Mouse (Mus musculus): ENCODE measurements at regions not wholly inside any gene's neighbourhood (a gene's known extent, or its start where the extent isn't known, plus 50 kb on each side); places are given as distances from the start of the nearest gene placed in this dataset.

DNA sequence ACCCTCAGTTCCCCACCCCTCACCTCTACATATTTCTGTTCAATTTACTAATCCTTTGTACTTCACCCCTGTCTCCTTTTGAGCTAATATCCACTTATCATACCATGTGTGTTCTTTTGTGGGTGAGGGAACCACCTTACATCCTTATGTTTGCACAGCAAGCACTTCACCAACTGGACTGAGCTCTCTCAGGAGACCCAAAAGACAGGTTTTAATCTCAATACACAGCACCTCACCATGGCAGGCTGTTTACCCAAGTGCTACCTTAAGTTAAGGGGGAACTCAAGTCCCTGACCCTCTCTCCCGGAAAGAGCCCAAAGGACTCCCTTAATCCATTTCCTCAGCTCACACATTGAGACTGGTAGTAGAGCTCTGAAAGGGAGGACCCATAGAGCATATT is 62.3 kb upstream of the Agr3 start:
- no peak for DNase-seq (ENCODE audit: low read depth, low spot score)

DNA sequence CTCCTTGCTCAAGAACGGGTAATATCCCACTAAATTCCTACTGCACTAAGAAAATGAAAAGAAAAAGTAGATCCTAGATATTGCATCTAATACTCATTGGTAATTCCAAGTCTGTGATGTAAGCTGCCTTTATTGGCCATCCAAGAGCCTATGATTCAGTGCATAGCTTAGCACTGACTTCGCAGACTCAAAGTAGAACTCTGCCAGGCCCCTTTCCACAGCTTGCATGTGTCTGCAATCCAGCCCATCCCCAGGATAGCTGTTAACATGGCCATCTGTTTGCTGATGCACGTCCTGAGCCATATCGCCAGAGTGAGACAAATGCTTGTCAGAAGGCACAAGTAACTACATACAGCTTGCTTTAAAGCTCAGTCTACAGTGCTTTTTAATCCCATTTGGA is 72.3 kb upstream of the Agr3 start:
- DNase-seq (ENCODE audit: low read depth, low spot score) = no peak

GRCm38 (mm10) chr12:35846905-35847610 is 78.4 kb upstream of the Agr3 start:
- no peak for DNase-seq (ENCODE audit: low read depth, low spot score)

GRCm38 (mm10) chr12:35836946-35837345 is 88.5 kb upstream of the Agr3 start:
- DNase-seq (ENCODE audit: low read depth, low spot score) = no peak

- DNase-seq (ENCODE audit: low read depth, low spot score) = no peak
Observed at GRCm38 (mm10) chr12:35833285-35833684, 92.1 kb upstream of the Agr3 start.

DNA sequence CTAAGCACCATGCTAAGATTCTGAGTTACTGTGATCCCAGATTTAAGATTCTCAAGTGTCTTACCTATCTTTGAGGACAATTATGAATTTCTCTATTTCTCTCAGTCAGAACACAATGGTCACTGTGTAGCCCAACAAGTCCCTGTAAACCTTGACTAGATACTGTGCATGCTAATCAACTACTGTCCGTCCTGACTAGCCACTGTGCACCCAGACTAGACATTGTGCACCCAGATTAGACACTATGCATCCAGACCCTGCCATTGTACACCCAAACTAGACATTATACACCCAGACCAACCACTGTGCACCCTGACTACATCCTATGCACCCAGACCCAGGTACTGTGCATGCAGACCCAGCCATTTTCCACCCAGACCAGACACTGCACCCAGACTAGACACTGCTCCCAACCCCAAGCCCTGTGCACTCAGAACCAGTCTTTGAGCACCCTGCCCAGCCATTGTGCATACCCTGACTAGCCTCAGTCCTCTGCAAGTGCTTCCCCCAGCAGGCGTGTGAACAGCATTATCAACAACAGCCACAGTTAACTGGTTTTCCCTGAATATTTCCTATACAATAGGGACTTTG is 93.4 kb upstream of the Agr3 start:
- DNase-seq (ENCODE audit: low read depth, low spot score) = no peak

GRCm38 (mm10) chr12:35831268-35831667 is 94.2 kb upstream of the Agr3 start:
- peak; percentile 70 for DNase-seq (ENCODE audit: low read depth, low spot score)

- no peak for DNase-seq (ENCODE audit: low read depth, low spot score)
Observed at GRCm38 (mm10) chr12:35827797-35828196, 97.6 kb upstream of the Agr3 start.

DNA sequence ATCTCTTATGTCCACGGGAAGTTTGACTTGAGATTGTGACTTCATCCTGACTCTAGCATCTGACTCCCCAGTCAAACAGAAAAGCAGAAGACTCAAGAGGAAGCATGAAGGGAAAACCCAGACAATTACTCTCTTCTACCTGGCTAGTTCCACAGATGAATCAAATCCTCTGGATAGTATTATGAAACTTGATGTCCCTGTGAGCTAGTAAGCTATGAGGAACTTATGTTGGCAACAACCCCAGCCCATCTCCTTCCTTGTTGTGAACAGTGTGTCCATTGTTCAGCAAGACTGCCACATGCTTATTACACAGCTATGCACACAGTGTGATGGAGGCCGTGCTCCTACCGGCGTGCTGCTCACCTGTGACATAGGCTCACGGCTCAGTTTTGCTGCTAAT is 98.4 kb upstream of the Agr3 start:
- DNase-seq (ENCODE audit: low read depth, low spot score) = no peak

GRCm38 (mm10) chr12:35824587-35824987 is 100.8 kb upstream of the Agr3 start:
- DNase-seq (ENCODE audit: low read depth, low spot score) = peak; percentile 6

- no peak for DNase-seq (ENCODE audit: low read depth, low spot score)
Observed at GRCm38 (mm10) chr12:35799261-35799660, 126.2 kb upstream of the Agr3 start.

GRCm38 (mm10) chr12:35775396-35775795 is 150.0 kb upstream of the Agr3 start:
- DNase-seq (ENCODE audit: low read depth, low spot score) = no peak

- DNase-seq (ENCODE audit: low read depth, low spot score) = no peak
Observed at GRCm38 (mm10) chr12:35770387-35771024, 154.9 kb upstream of the Agr3 start.

DNA sequence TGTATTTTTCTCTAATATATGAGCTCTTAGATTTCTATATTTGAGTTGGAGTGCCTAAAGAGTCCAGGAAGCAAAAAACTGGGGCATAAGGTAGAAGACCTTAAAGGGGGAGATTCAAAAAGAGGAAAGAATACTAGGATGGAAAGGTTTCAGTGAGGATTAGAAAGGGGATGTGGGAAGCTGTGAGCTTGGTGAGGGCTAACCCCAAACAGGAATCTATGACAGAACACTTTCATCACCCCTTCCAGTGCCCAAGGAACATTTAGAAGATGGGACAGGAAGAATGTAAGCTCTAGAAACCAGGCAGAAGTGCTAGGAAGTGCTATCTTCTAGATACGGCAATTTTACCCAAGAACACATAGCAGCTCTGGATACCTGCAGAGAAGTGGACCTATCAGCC is 166.5 kb upstream of the Agr3 start:
- no peak for DNase-seq (ENCODE audit: low read depth, low spot score)

GRCm38 (mm10) chr12:35755159-35755558 is 170.3 kb upstream of the Agr3 start:
- no peak for DNase-seq (ENCODE audit: low read depth, low spot score)

- no peak for DNase-seq (ENCODE audit: low read depth, low spot score)
Observed at GRCm38 (mm10) chr12:35747997-35748396, 177.4 kb upstream of the Agr3 start.

DNA sequence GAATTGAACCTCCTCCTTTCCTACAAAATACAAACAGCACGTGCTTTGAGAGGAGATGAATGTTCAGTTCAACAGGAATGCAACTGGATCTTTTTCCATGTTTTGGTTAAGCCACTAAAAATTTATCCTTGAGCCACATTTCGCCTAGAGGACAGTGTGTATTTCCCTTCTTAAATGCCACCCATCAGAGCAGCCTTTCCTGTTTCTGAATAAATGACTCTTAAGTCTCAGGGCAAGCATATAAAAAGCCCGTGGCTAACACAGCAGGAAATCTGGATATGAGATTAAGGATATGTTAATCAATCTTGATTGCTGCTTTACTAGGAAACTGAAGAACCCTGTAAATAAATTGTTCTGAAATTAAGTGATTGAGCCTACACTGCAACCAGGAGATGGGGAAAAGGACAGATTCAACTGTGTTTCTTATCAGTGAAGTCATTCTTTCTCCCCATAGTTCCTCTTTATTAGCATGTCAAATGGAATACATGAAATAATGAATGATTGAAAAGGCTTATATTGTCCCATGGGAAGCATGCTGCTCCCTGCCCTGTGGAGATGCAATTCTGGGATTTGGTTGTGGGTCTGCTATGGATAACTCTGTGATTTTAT is 178.6 kb upstream of the Agr3 start:
- no peak for DNase-seq (ENCODE audit: low read depth, low spot score)

DNA sequence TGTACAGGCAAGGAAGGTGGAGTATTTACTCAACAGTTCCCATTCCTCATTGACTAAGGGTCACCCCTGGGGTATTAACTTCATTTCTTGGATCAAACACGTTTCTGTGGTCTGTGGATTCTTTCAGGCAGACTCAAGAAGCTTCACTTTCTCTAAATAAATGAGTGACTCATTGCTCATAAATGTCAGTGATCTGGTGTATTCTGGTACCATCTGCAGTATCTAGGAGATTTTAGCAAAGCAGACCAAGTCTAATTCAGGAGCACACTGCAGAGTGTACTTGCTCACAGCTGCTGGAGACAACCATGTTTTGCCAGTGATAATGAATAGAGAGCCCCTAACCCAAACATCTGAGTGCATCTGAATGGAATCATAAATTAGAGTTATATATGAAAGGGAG is 182.7 kb upstream of the Agr3 start:
- no peak for DNase-seq (ENCODE audit: low read depth, low spot score)

DNA sequence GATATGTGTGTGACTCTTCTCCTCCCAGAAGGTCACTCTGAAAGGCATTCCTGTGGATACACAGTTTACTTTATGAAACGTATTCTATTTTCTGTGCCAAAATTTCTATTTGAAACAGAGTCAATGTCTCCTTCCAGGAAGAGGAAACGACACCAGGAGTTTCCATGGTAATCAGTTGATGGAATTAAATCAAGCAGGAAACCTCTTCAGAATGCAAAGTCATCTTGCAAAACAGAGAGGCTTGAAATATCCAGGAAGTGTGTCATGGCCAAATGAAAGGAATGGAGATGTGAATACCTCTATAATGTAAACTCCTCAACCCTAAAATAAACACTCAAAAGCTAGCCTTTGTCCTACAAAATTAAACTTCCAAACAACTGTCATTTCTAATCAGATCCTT is 189.0 kb upstream of the Agr3 start:
- DNase-seq (ENCODE audit: low read depth, low spot score) = no peak

- no peak for DNase-seq (ENCODE audit: low read depth, low spot score)
Observed at GRCm38 (mm10) chr12:35735002-35735401, 190.4 kb upstream of the Agr3 start.

- no peak for DNase-seq (ENCODE audit: low read depth, low spot score)
Observed at GRCm38 (mm10) chr12:35734371-35734770, 191.0 kb upstream of the Agr3 start.

- no peak for DNase-seq (ENCODE audit: low read depth, low spot score)
Observed at GRCm38 (mm10) chr12:35733580-35733979, 191.8 kb upstream of the Agr3 start.

- no peak for DNase-seq (ENCODE audit: low read depth, low spot score)
Observed at GRCm38 (mm10) chr12:35725910-35726309, 191.1 kb upstream of the Ahr start.

Measured in ZHBTc4 (cell line).